Mouse (Mus musculus): Measurements from ENCODE around the gene Stpg2. TPM values are rescaled to one million over a fixed set of nuclear protein-coding genes. Genes with fewer than 3 reads are reported as not detected.
"Not testable (repeated sequence)": the region's sequence is repeated elsewhere in the genome, so short reads cannot be mapped to it uniquely, and the experiment has no call there.

Stpg2 gene
- polyA plus RNA-seq, 1 experiment from 2014 or later = not detected

- Histone ChIP-seq H3K36me3 (ENCODE audit: insufficient read depth, low read length) (no peaks in the 10 kb centered on the region), H3K4me2 (replicated peaks; ENCODE audit: low read depth, low read length) (no peak overlapping the region), H3K27ac (ENCODE audit: low read length) (no peak overlapping the region), H3K4me1 (ENCODE audit: insufficient read depth, low read length) (no peaks in the 10 kb centered on the region), H3K9me3 (ENCODE audit: low read length) (no peaks in the 10 kb centered on the region), H3K9ac (replicated peaks; ENCODE audit: low read length) (no peak overlapping the region), H3K27me3 (ENCODE audit: insufficient read depth, low read length) (no peaks in the 10 kb centered on the region), H3K4me3 (ENCODE audit: low read length) (no peak overlapping the region)
- ATAC-seq (ENCODE audit: low FRiP score, low TSS enrichment) = no peak
- WGBS = 44% methylated on average over 9 of the region's 9 CpGs
Observed at GRCm38 (mm10) chr3:139216945-139217344, 11.5 kb downstream of the Stpg2 start.

- no peak for ATAC-seq (ENCODE audit: low FRiP score, low TSS enrichment)
- 80% methylated on average over 3 of the region's 3 CpGs for WGBS
- no peak overlapping the region for H3K27ac ChIP-seq (ENCODE audit: low read length)
Observed at GRCm38 (mm10) chr3:139225123-139225522, 19.6 kb downstream of the Stpg2 start.

GRCm38 (mm10) chr3:139226811-139227210 is 21.3 kb downstream of the Stpg2 start:
- no peak for ATAC-seq (ENCODE audit: low FRiP score, low TSS enrichment)
- 52% methylated on average over 4 of the region's 4 CpGs for WGBS
- Histone ChIP-seq H3K4me1 (ENCODE audit: insufficient read depth, low read length) (no peaks in the 10 kb centered on the region), H3K4me3 (ENCODE audit: low read length) (no peak overlapping the region), H3K9ac (replicated peaks; ENCODE audit: low read length) (no peak overlapping the region), H3K27me3 (ENCODE audit: insufficient read depth, low read length) (no peaks in the 10 kb centered on the region), H3K36me3 (ENCODE audit: insufficient read depth, low read length) (no peaks in the 10 kb centered on the region), H3K4me2 (replicated peaks; ENCODE audit: low read depth, low read length) (no peak overlapping the region), H3K27ac (ENCODE audit: low read length) (no peak overlapping the region), H3K9me3 (ENCODE audit: low read length) (no peaks in the 10 kb centered on the region)

More at GRCm38 (mm10) chr3:139225123-139225522, 19.6 kb downstream of the Stpg2 start:
- Histone ChIP-seq H3K4me1 (ENCODE audit: insufficient read depth, low read length) (no peaks in the 10 kb centered on the region), H3K9me3 (ENCODE audit: low read length) (no peaks in the 10 kb centered on the region), H3K4me2 (replicated peaks; ENCODE audit: low read depth, low read length) (no peak overlapping the region), H3K4me3 (ENCODE audit: low read length) (no peak overlapping the region), H3K27me3 (ENCODE audit: insufficient read depth, low read length) (no peaks in the 10 kb centered on the region), H3K9ac (replicated peaks; ENCODE audit: low read length) (no peak overlapping the region), H3K36me3 (ENCODE audit: insufficient read depth, low read length) (no peaks in the 10 kb centered on the region)

GRCm38 (mm10) chr3:139245219-139245618 is 39.7 kb downstream of the Stpg2 start:
- no peaks in the 10 kb centered on the region for H3K4me1 ChIP-seq (ENCODE audit: insufficient read depth, low read length)
- no peaks in the 10 kb centered on the region for H3K9me3 ChIP-seq (ENCODE audit: low read length)
- no peak overlapping the region for H3K4me2 ChIP-seq (replicated peaks; ENCODE audit: low read depth, low read length)
- no peak for ATAC-seq (ENCODE audit: low FRiP score, low TSS enrichment)
- 66% methylated on average over 2 of the region's 2 CpGs for WGBS
- H3K27ac ChIP-seq (ENCODE audit: low read length) = no peak overlapping the region
- no peak overlapping the region for H3K9ac ChIP-seq (replicated peaks; ENCODE audit: low read length)
- H3K36me3 ChIP-seq (ENCODE audit: insufficient read depth, low read length) = no peaks in the 10 kb centered on the region
- H3K27me3 ChIP-seq (ENCODE audit: insufficient read depth, low read length) = no peaks in the 10 kb centered on the region
- H3K4me3 ChIP-seq (ENCODE audit: low read length) = no peak overlapping the region

GRCm38 (mm10) chr3:139246508-139246907 is 41.0 kb downstream of the Stpg2 start:
- Histone ChIP-seq H3K27me3 (ENCODE audit: insufficient read depth, low read length) (no peaks in the 10 kb centered on the region), H3K4me2 (replicated peaks; ENCODE audit: low read depth, low read length) (no peak overlapping the region), H3K36me3 (ENCODE audit: insufficient read depth, low read length) (no peaks in the 10 kb centered on the region), H3K9ac (replicated peaks; ENCODE audit: low read length) (no peak overlapping the region), H3K9me3 (ENCODE audit: low read length) (no peaks in the 10 kb centered on the region), H3K4me3 (ENCODE audit: low read length) (no peak overlapping the region), H3K27ac (ENCODE audit: low read length) (no peak overlapping the region), H3K4me1 (ENCODE audit: insufficient read depth, low read length) (no peaks in the 10 kb centered on the region)
- ATAC-seq (ENCODE audit: low FRiP score, low TSS enrichment) = no peak
- WGBS = 50% methylated on average over 4 of the region's 4 CpGs

- not testable (repeated sequence) for H3K27ac ChIP-seq (ENCODE audit: low read length); H3K4me1 ChIP-seq (ENCODE audit: insufficient read depth, low read length); H3K9me3 ChIP-seq (ENCODE audit: low read length); H3K36me3 ChIP-seq (ENCODE audit: insufficient read depth, low read length); ATAC-seq (ENCODE audit: low FRiP score, low TSS enrichment); H3K4me3 ChIP-seq (ENCODE audit: low read length); H3K27me3 ChIP-seq (ENCODE audit: insufficient read depth, low read length); H3K9ac ChIP-seq (replicated peaks; ENCODE audit: low read length); H3K4me2 ChIP-seq (replicated peaks; ENCODE audit: low read depth, low read length)
- WGBS = 69% methylated on average over 4 of the region's 4 CpGs
Observed at GRCm38 (mm10) chr3:139262359-139262758, 56.9 kb downstream of the Stpg2 start.

GRCm38 (mm10) chr3:139297909-139298308 is 92.4 kb downstream of the Stpg2 start:
- Histone ChIP-seq H3K9me3 (ENCODE audit: low read length) (no peaks in the 10 kb centered on the region), H3K27ac (ENCODE audit: low read length) (no peak overlapping the region), H3K4me2 (replicated peaks; ENCODE audit: low read depth, low read length) (no peak overlapping the region), H3K4me3 (ENCODE audit: low read length) (no peak overlapping the region), H3K4me1 (ENCODE audit: insufficient read depth, low read length) (no peaks in the 10 kb centered on the region), H3K9ac (replicated peaks; ENCODE audit: low read length) (no peak overlapping the region), H3K36me3 (ENCODE audit: insufficient read depth, low read length) (no peaks in the 10 kb centered on the region), H3K27me3 (ENCODE audit: insufficient read depth, low read length) (no peaks in the 10 kb centered on the region)
- no peak for ATAC-seq (ENCODE audit: low FRiP score, low TSS enrichment)

GRCm38 (mm10) chr3:139308078-139308809 is 102.8 kb downstream of the Stpg2 start:
- 35% methylated on average over 7 of the region's 7 CpGs for WGBS
- Histone ChIP-seq H3K27ac (ENCODE audit: low read length) (no peak overlapping the region), H3K4me1 (ENCODE audit: insufficient read depth, low read length) (no peaks in the 10 kb centered on the region)

GRCm38 (mm10) chr3:139311721-139312120 is 106.2 kb downstream of the Stpg2 start:
- Histone ChIP-seq H3K27ac (ENCODE audit: low read length) (no peak overlapping the region), H3K9ac (replicated peaks; ENCODE audit: low read length) (no peak overlapping the region), H3K4me3 (ENCODE audit: low read length) (no peak overlapping the region), H3K9me3 (ENCODE audit: low read length) (no peaks in the 10 kb centered on the region), H3K27me3 (ENCODE audit: insufficient read depth, low read length) (no peaks in the 10 kb centered on the region), H3K4me1 (ENCODE audit: insufficient read depth, low read length) (no peaks in the 10 kb centered on the region), H3K36me3 (ENCODE audit: insufficient read depth, low read length) (no peaks in the 10 kb centered on the region), H3K4me2 (replicated peaks; ENCODE audit: low read depth, low read length) (no peak overlapping the region)
- no peak for ATAC-seq (ENCODE audit: low FRiP score, low TSS enrichment)
- 89% methylated on average over 2 of the region's 2 CpGs for WGBS

More at GRCm38 (mm10) chr3:139308078-139308809, 102.8 kb downstream of the Stpg2 start:
- Histone ChIP-seq H3K36me3 (ENCODE audit: insufficient read depth, low read length) (no peaks in the 10 kb centered on the region), H3K27me3 (ENCODE audit: insufficient read depth, low read length) (no peaks in the 10 kb centered on the region), H3K9me3 (ENCODE audit: low read length) (no peaks in the 10 kb centered on the region), H3K4me2 (replicated peaks; ENCODE audit: low read depth, low read length) (no peak overlapping the region), H3K9ac (replicated peaks; ENCODE audit: low read length) (no peak overlapping the region), H3K4me3 (ENCODE audit: low read length) (no peak overlapping the region)
- ATAC-seq (ENCODE audit: low FRiP score, low TSS enrichment) = no peak

- Histone ChIP-seq H3K4me3 (ENCODE audit: low read length) (no peak overlapping the region), H3K27ac (ENCODE audit: low read length) (no peak overlapping the region), H3K4me1 (ENCODE audit: insufficient read depth, low read length) (no peaks in the 10 kb centered on the region), H3K36me3 (ENCODE audit: insufficient read depth, low read length) (no peaks in the 10 kb centered on the region), H3K27me3 (ENCODE audit: insufficient read depth, low read length) (no peaks in the 10 kb centered on the region), H3K9ac (replicated peaks; ENCODE audit: low read length) (no peak overlapping the region), H3K4me2 (replicated peaks; ENCODE audit: low read depth, low read length) (no peak overlapping the region), H3K9me3 (ENCODE audit: low read length) (no peaks in the 10 kb centered on the region)
- ATAC-seq (ENCODE audit: low FRiP score, low TSS enrichment) = no peak
- 79% methylated on average over 3 of the region's 3 CpGs for WGBS
Observed at GRCm38 (mm10) chr3:139380494-139380893, 175.0 kb downstream of the Stpg2 start.

Data from kidney, embryonic 16.5 days (tissue).